Mouse (Mus musculus) adrenal gland, postnatal 36 days (tissue): Measurements from ENCODE around the gene E130208F15Rik. TPM values are rescaled to one million over a fixed set of nuclear protein-coding genes. Genes with fewer than 3 reads are reported as not detected.
A peak's percentile ranks its signal among the peaks of the same experiment; 100 is the strongest.

ENCODE experiments used
- DNase-seq, 2 experiments: peaks; one replicate each; pipeline ENCODE4 v3.0.0; 2021; ENCODE audit warnings: mixed read lengths in 1 of 2
- total RNA-seq, 2 experiments: library from RNA; stranded (reverse); gene quantifications; 2 replicates each; pipeline ENCODE4 v1.2.3; 2021

The E130208F15Rik gene
- total RNA-seq, 2 experiments from 2014 or later = 0.93 to 1.3 TPM

DNA sequence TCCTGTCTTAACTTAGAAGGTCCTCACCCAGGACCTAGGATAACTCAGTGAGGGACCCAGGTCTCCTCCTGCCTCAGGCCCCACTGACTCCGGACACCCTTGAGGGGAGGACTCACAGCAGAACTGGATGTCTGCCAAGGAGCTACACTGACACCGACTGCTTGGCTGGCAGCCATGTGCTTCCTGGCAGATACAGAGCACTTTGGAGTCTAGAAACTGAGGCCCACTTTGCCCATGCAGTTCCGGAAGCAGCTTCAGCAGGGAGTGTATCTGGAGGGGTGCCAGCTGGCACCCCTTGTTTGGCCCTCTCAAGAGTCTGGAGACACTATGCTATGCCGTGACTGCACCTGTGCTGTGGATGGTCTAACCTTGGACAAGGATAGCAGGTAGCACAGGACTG, 11.9 kb downstream of the E130208F15Rik start:
- peak; percentile 89 to 91 for DNase-seq

DNA sequence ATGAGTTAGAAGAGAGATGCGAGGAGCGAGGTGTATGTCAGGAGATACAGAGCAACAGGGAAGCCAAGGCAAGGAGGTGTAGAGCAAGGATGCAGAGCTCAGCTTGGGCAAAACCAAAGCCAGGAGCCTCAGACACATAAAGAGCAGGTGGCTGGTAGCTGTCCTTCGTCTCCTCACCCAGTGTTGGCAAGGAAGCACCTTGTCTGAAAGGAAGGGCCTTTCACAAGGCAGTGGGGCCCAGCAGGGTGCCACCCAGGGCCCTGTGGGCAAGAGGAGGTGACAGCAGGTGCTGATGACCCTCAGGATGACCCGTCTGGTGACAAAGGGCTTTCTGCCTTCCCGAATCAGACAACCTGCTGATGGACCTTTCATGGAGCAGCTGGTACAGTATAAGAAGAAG, 13.0 kb downstream of the E130208F15Rik start:
- DNase-seq = no peak

DNA sequence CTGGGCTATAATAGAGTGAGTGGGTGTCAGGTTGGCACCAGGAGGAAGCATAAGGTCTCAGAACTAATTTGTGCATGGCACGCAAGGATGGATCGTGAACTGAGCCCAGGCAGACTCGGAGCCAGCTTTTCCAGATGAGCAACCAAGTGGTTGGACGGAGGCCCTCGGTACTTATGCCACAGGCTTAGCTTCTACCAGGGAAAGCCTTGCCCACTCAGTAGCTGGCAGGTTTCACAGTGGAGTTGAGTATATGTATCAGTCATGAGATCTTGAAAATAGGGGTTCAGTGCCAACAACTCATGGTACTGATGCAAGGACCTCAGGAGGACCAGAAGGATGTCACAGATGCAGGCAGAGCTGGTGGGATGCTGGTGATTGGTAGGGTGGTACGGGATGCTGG, 14.1 kb downstream of the E130208F15Rik start:
- DNase-seq = no peak

- peak; percentile 82 to 84 for DNase-seq
Observed at GRCm38 (mm10) chr7:30336384-30336783, 14.8 kb downstream of the E130208F15Rik start.

- no peak for DNase-seq
Observed at GRCm38 (mm10) chr7:30339432-30340109, 18.0 kb downstream of the E130208F15Rik start.

GRCm38 (mm10) chr7:30346635-30347379, 25.3 kb downstream of the E130208F15Rik start:
- DNase-seq = peak; percentile 80 to 85

GRCm38 (mm10) chr7:30347828-30348227, 26.3 kb downstream of the E130208F15Rik start:
- DNase-seq = peak; percentile 63 to 81

GRCm38 (mm10) chr7:30353279-30353822, 31.8 kb downstream of the E130208F15Rik start:
- DNase-seq = peak; percentile 65 to 77

DNA sequence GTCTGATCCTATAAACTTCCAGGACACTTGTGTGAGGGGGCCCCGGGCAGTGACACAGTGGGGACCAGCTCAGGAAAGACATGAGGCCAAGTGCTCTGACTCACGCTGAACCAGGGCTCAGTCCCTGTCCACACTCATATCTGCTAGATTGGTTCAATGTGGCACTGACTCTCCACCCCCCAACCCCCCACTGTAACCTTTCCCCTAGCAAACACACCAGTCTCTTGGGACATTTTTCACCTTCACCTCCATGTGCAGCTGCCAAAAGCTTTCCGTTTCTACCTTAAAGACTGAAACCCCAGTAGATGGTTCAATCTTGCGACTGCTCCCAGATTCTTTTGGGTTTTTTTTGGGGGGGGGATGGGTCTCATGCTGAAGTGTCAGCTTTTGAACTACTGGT, 32.5 kb downstream of the E130208F15Rik start:
- DNase-seq = peak in 1 of 2 experiments; percentile 35

- DNase-seq = no peak
Observed at GRCm38 (mm10) chr7:30358378-30359186, 37.0 kb downstream of the E130208F15Rik start.

- no peak for DNase-seq
Observed at GRCm38 (mm10) chr7:30359276-30359865, 37.8 kb downstream of the E130208F15Rik start.

DNA sequence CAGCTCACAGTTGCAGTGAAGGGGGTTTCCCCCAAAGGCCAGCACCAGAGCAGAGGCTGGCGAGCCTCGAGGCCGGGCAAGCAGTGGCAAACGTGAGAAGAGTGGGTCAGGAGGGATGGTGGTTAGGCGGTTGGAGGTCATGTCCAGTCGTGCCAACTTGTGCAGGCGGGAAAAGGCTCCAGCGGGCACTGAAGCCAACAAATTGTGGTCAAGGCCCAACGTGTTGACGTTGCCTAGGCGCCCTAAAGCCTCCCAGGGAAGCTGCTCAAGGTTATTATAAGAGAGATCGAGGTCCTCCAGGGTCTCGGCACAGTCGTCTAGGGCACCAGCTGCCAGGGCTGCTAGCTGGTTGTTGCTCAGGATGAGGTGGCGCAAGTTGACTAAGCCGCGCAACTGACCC, 38.5 kb downstream of the E130208F15Rik start:
- peak; percentile 33 to 81 for DNase-seq

GRCm38 (mm10) chr7:30362652-30363343, 41.3 kb downstream of the E130208F15Rik start, which contains the start of gene Lrfn3:
Gene Lrfn3, minus strand, starts transcription at chr7:30362772.
- DNase-seq = peak; percentile 51 to 76

DNA sequence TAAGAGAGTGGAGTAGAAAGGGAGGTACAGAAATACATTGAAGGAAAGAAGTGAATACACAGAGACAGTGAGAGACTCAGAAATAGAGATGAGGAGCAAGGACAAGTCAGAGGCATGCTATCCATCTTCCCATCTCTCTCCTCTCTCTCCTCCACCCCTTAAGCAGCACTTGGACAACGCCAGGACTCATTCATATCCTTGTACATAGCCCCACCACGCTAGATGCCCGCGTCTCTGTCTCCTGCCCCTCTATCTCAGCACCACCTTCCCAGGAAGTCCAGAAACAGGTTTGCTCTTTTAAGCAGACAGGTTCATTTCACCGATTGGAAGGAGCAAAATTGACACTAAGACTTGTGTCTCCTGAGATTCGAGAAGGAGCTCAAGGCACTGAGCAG, 41.8 kb downstream of the E130208F15Rik start:
- DNase-seq = no peak

- no peak for DNase-seq
Observed at GRCm38 (mm10) chr7:30367466-30367865, 45.9 kb downstream of the E130208F15Rik start.

Other genes starting within 250 kb of the E130208F15Rik start
- 1 to 10 TPM; 1.7 to 2.0 TPM for gene Zfp82, start 248.8 kb upstream of the E130208F15Rik start, total RNA-seq
- gene Gm26920, start 231.3 kb upstream of the E130208F15Rik start, total RNA-seq = not detected
- gene Zfp566, start 231.2 kb upstream of the E130208F15Rik start, total RNA-seq = 1 to 10 TPM; 1.8 to 2.8 TPM
- 10 to 100 TPM; 35.3 to 41.5 TPM for gene Zfp260, start 227.0 kb upstream of the E130208F15Rik start, total RNA-seq
- gene Zfp382, start 199.8 kb upstream of the E130208F15Rik start, total RNA-seq = 1 to 10 TPM; 4.2 to 5.5 TPM
- gene Zfp146, start 152.0 kb upstream of the E130208F15Rik start, total RNA-seq = 10 to 100 TPM; 46.2 to 57.2 TPM
- 100 to 1,000 TPM; 329 to 440 TPM for gene Cox7a1, start 137.6 kb upstream of the E130208F15Rik start, total RNA-seq
- gene Capns1, start 122.9 kb upstream of the E130208F15Rik start, total RNA-seq = 100 to 1,000 TPM; 587 to 633 TPM
- 10 to 100 TPM; 69.4 to 76.1 TPM for gene Polr2i, start 89.8 kb upstream of the E130208F15Rik start, total RNA-seq
- 10 to 100 TPM; 98.7 to 99.8 TPM for gene Tbcb, start 89.5 kb upstream of the E130208F15Rik start, total RNA-seq
- gene Ovol3, start 86.0 kb upstream of the E130208F15Rik start, total RNA-seq = not detected
- under 1 TPM; 0.46 to 0.56 TPM for gene Thap8, start 41.6 kb upstream of the E130208F15Rik start, total RNA-seq
- gene Wdr62, start 41.3 kb upstream of the E130208F15Rik start, total RNA-seq = 1 to 10 TPM; 4.6 to 5.7 TPM
- 10 to 100 TPM; 16.6 to 18.3 TPM for gene Clip3, start 30.0 kb upstream of the E130208F15Rik start, total RNA-seq
- gene Alkbh6, start 13.0 kb upstream of the E130208F15Rik start, total RNA-seq = 10 to 100 TPM; 56.9 to 81.3 TPM
- gene Syne4, start 6.9 kb upstream of the E130208F15Rik start, total RNA-seq = 10 to 100 TPM; 21.8 to 49.1 TPM
- 10 to 100 TPM; 13.2 to 16.0 TPM for gene Sdhaf1, start 2.2 kb downstream of the E130208F15Rik start, total RNA-seq
- 10 to 100 TPM in 1 of 2 experiments, 1 to 10 TPM in 1; 7.4 to 14.7 TPM for gene Lrfn3, start 41.0 kb downstream of the E130208F15Rik start, total RNA-seq
- 10 to 100 TPM; 22.5 to 35.7 TPM for gene Tyrobp, start 92.0 kb downstream of the E130208F15Rik start, total RNA-seq
- gene Hcst, start 98.1 kb downstream of the E130208F15Rik start, total RNA-seq = 1 to 10 TPM; 1.8 to 2.0 TPM
- gene Nfkbid, start 100.0 kb downstream of the E130208F15Rik start, total RNA-seq = 1 to 10 TPM in 1 of 2 experiments, under 1 TPM in 1; 0.89 to 1.0 TPM
- gene Aplp1, start 123.8 kb downstream of the E130208F15Rik start, total RNA-seq = 10 to 100 TPM; 23.5 to 28.6 TPM
- not detected for gene Kirrel2, start 135.9 kb downstream of the E130208F15Rik start, total RNA-seq
- gene Nphs1, start 136.6 kb downstream of the E130208F15Rik start, total RNA-seq = not detected
- gene Prodh2, start 171.9 kb downstream of the E130208F15Rik start, total RNA-seq = under 1 TPM in 1 of 2 experiments, not detected in 1; 0.53 TPM
- 1 to 10 TPM; 2.5 to 2.9 TPM for gene Arhgap33, start 213.3 kb downstream of the E130208F15Rik start, total RNA-seq
- gene Hspb6, start 230.4 kb downstream of the E130208F15Rik start, total RNA-seq = 10 to 100 TPM; 27.1 to 28.3 TPM
- 1 to 10 TPM; 7.8 to 8.5 TPM for gene Proser3, start 230.6 kb downstream of the E130208F15Rik start, total RNA-seq
- 10 to 100 TPM; 46.2 to 55.4 TPM for gene Lin37, start 238.1 kb downstream of the E130208F15Rik start, total RNA-seq
- gene U2af1l4, start 241.6 kb downstream of the E130208F15Rik start, total RNA-seq = 10 to 100 TPM; 68.8 to 70.8 TPM
- 1 to 10 TPM; 3.5 to 6.7 TPM for gene Gm49396, start 241.6 kb downstream of the E130208F15Rik start, total RNA-seq
- 100 to 1,000 TPM; 141 to 163 TPM for gene Psenen, start 241.9 kb downstream of the E130208F15Rik start, total RNA-seq
- 1 to 10 TPM; 2.0 to 3.2 TPM for gene Igflr1, start 243.7 kb downstream of the E130208F15Rik start, total RNA-seq